Mouse (Mus musculus) forebrain, embryonic 16.5 days (tissue): ENCODE measurements at regions not wholly inside any gene's neighbourhood (a gene's known extent, or its start where the extent isn't known, plus 50 kb on each side); places are given as distances from the start of the nearest gene placed in this dataset.

Experiments
- ATAC-seq: fragments of 200-750 bp; cut with Nextera tagmentation; 2 replicates; pipeline ENCODE4 v1.8.0; 2017; ENCODE audit warnings: mild to moderate bottlenecking, moderate library complexity
- H3K27ac ChIP-seq: fragments of 300-500 bp; sonication (generic); 2 replicates; pipeline ENCODE4 v1.5.1; 2014; ENCODE audit warnings: low read length, control low read depth
- H3K27me3 ChIP-seq: fragments of 300-500 bp; sonication (generic); replicated peaks from 2 replicates; pipeline ENCODE4 v1.6.1; 2014; ENCODE audit warnings: low read length; ENCODE audit not compliant: control insufficient read depth, insufficient read depth
- H3K36me3 ChIP-seq: fragments of 300-500 bp; sonication (generic); 2 replicates; pipeline ENCODE4 v1.6.1; 2014; ENCODE audit not compliant: control insufficient read depth, insufficient read depth
- H3K4me1 ChIP-seq: fragments of 300-500 bp; sonication (generic); replicated peaks from 2 replicates; pipeline ENCODE4 v1.6.1; 2014; ENCODE audit warnings: low read length; ENCODE audit not compliant: control insufficient read depth, insufficient read depth
- H3K4me2 ChIP-seq: fragments of 300-500 bp; sonication (generic); 2 replicates; pipeline ENCODE4 v1.6.1; 2014; ENCODE audit warnings: mild to moderate bottlenecking, low read length, control low read depth
- H3K4me3 ChIP-seq: fragments of 300-500 bp; sonication (generic); replicated peaks from 2 replicates; pipeline ENCODE4 v1.5.1; 2014; ENCODE audit warnings: mild to moderate bottlenecking, low read length, control low read depth
- H3K9ac ChIP-seq: fragments of 300-500 bp; sonication (generic); replicated peaks from 2 replicates; pipeline ENCODE4 v1.6.1; 2014; ENCODE audit warnings: low read depth, low read length, control low read depth
- H3K9me3 ChIP-seq: fragments of 300-500 bp; sonication (generic); 2 replicates; pipeline ENCODE4 v1.6.1; 2016; ENCODE audit warnings: low read length; ENCODE audit not compliant: control insufficient read depth
- WGBS: fragments of 180-500 bp; shearing (Covaris S2); extraction: QIAGEN DNeasy Blood & Tissue Kit; methylation state at CpG from one replicate; pipeline ENCODE4 v1.1.7; 2014; 5-methylcytosine and 5-hydroxymethylcytosine counted together

- H3K4me3 ChIP-seq, result no peak overlapping the region
- H3K9me3 ChIP-seq, result no peaks in the 10 kb centered on the region
- H3K36me3 ChIP-seq, result no peaks in the 10 kb centered on the region
- WGBS, result 70% methylated on average over 2 of the region's 2 CpGs
- H3K4me1 ChIP-seq, result no peaks in the 10 kb centered on the region
- H3K4me2 ChIP-seq, result no peak overlapping the region
- no peak overlapping the region for H3K9ac ChIP-seq
- no peak for ATAC-seq
- no peak overlapping the region for H3K27ac ChIP-seq
- H3K27me3 ChIP-seq, result no peaks in the 10 kb centered on the region
Measured at GRCm38 (mm10) chr14:111149653-111150052, 394.7 kb upstream of the Slitrk6 start.

GRCm38 (mm10) chr14:111116600-111116999 lies 361.7 kb upstream of the Slitrk6 start:
- Histone ChIP-seq H3K27ac (no peak overlapping the region), H3K9ac (no peak overlapping the region), H3K36me3 (no peaks in the 10 kb centered on the region), H3K9me3 (no peaks in the 10 kb centered on the region), H3K4me1 (no peaks in the 10 kb centered on the region), H3K4me3 (no peak overlapping the region), H3K4me2 (no peak overlapping the region), H3K27me3 (no peaks in the 10 kb centered on the region)
- WGBS, result 81% methylated on average over 1 of the region's 1 CpGs
- ATAC-seq, result no peak

- ATAC-seq, result no peak
- Histone ChIP-seq H3K36me3 (no peaks in the 10 kb centered on the region), H3K9me3 (no peaks in the 10 kb centered on the region), H3K27ac (no peak overlapping the region), H3K4me2 (no peak overlapping the region), H3K9ac (no peak overlapping the region), H3K27me3 (no peaks in the 10 kb centered on the region), H3K4me3 (no peak overlapping the region), H3K4me1 (no peaks in the 10 kb centered on the region)
Measured at GRCm38 (mm10) chr14:111103579-111103978, 348.6 kb upstream of the Slitrk6 start.

GRCm38 (mm10) chr14:111100257-111100656 lies 345.3 kb upstream of the Slitrk6 start:
- Histone ChIP-seq H3K27me3 (no peaks in the 10 kb centered on the region), H3K9ac (no peak overlapping the region), H3K36me3 (no peaks in the 10 kb centered on the region), H3K4me2 (no peak overlapping the region), H3K4me3 (no peak overlapping the region), H3K27ac (no peak overlapping the region), H3K9me3 (no peaks in the 10 kb centered on the region), H3K4me1 (no peaks in the 10 kb centered on the region)
- ATAC-seq, result no peak
- 88% methylated on average over 1 of the region's 1 CpGs for WGBS

GRCm38 (mm10) chr14:111096229-111096628 lies 341.3 kb upstream of the Slitrk6 start:
- H3K27me3 ChIP-seq, result no peaks in the 10 kb centered on the region
- ATAC-seq, result no peak
- WGBS, result 78% methylated on average over 5 of the region's 5 CpGs
- H3K36me3 ChIP-seq, result no peaks in the 10 kb centered on the region
- no peaks in the 10 kb centered on the region for H3K4me1 ChIP-seq
- H3K9ac ChIP-seq, result no peak overlapping the region
- no peaks in the 10 kb centered on the region for H3K9me3 ChIP-seq
- no peak overlapping the region for H3K4me3 ChIP-seq
- H3K27ac ChIP-seq, result no peak overlapping the region
- H3K4me2 ChIP-seq, result no peak overlapping the region

GRCm38 (mm10) chr14:111074517-111074916 lies 319.6 kb upstream of the Slitrk6 start:
- Histone ChIP-seq H3K4me3 (no peak overlapping the region), H3K9me3 (no peaks in the 10 kb centered on the region), H3K27ac (no peak overlapping the region), H3K27me3 (no peaks in the 10 kb centered on the region), H3K4me2 (no peak overlapping the region), H3K36me3 (no peaks in the 10 kb centered on the region), H3K4me1 (no peaks in the 10 kb centered on the region), H3K9ac (no peak overlapping the region)
- ATAC-seq, result no peak
- WGBS, result 85% methylated on average over 5 of the region's 5 CpGs

GRCm38 (mm10) chr14:111073529-111073928 lies 318.6 kb upstream of the Slitrk6 start:
- 42% methylated on average over 4 of the region's 4 CpGs for WGBS
- H3K9me3 ChIP-seq, result no peaks in the 10 kb centered on the region
- no peak overlapping the region for H3K4me2 ChIP-seq
- ATAC-seq, result peak; percentile 83
- no peak overlapping the region for H3K9ac ChIP-seq
- no peak overlapping the region for H3K4me3 ChIP-seq
- H3K27me3 ChIP-seq, result no peaks in the 10 kb centered on the region
- no peaks in the 10 kb centered on the region for H3K36me3 ChIP-seq
- H3K4me1 ChIP-seq, result no peaks in the 10 kb centered on the region
- no peak overlapping the region for H3K27ac ChIP-seq
